Mouse (Mus musculus): ENCODE data around the gene Cd36.
"Not testable (repeated sequence)": the region's sequence is repeated elsewhere in the genome, so short reads cannot be mapped to it uniquely, and the experiment has no call there.

Gene Cd36

GRCm38 (mm10) chr5:17888598-17888997, at the start of gene Cd36:
Cd36 (minus strand) TSS chr5:17888801.
- peak; percentile 70 for DNase-seq

- DNase-seq: no peak
These were observed 45.9 kb upstream of the Cd36 start for GRCm38 (mm10) chr5:17934501-17934900.

DNA sequence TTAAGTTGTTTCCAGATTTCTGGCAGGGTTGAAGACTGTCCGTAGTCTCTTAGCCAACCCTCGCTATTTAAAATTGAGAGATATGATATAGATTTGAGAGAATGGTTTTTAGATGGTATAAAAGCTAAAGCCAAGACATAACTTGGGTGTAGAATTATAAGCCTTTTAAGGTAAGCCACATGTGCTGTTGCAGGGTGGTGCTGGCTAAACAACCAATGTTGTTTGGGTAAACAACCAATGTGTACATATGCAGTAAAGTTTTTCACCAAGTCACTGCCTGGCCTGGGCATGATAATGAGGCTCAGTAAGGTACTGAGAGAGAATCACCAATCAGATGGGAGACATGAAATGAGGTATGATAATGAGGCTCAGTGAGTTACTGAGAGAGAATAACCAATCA, 43.0 kb upstream of the Cd36 start:
- DNase-seq: not testable (repeated sequence)

DNA sequence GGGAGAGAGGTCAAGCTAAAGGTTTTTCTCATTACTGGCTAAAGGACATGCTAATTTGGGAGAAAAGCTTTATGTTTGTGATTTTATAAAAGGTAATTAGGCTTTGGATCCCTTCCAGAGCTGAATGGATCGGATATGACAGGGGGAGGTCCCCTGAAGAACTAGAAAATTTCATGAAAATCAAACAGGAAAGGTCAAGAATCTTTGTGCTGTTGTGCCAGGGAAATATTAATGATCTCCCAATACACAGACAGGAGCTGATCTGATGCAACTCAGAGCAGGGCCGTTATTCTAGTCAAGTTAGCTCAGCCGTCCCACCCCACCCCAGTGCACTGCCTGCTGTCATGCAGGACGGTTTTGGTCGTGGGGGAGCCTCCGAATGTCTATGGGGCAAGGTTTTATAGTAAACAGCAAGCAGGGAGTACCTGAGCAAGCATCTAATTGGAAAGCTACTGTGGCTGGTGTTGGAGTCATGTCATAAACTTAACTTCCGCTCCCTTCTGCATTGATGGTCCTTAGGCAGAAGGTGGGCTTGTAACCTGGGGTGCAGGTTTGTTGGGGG, 40.5 kb upstream of the Cd36 start:
- DNase-seq: no peak

DNA sequence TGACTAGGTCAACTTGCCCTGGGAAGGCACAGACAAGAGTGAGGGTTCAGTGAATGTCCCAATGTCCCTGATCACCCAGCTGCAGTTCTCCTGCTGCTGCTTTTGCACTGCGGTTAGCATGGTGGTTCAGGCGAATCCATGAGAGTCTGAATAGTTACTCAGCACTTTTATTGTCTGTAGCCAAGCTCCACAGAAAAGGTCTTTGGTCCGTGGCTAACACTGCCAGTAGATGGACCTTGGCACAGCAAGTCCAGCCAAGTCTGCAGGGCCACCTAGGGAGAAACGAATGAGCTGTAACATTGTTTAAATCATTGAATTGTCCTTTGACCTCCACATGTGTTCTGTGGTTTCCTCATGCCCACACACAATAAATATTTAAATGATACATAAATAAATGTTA, 39.9 kb upstream of the Cd36 start:
- DNase-seq: peak; percentile 12

DNA sequence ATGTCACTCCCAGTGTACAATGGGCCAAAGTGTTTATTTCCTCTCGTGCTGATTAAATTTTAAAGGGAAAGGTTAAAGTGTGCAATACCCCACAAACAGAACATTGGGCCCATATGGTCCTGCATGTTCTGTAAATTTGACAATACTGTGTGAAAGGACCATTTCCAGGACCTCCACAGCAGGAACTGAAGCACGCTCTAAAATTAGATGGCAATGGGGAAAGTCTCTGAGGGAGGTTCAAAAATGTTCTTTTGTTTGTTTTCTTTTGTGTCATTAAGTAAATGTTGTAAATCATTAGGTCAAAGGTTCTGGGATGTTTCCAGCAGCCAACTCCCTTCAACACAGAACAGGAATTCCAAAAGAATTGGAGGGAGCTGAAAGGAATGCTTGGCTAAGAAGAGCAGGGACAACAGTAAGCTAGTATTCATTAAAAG, 35.5 kb upstream of the Cd36 start:
- DNase-seq: peak; percentile 77

DNA sequence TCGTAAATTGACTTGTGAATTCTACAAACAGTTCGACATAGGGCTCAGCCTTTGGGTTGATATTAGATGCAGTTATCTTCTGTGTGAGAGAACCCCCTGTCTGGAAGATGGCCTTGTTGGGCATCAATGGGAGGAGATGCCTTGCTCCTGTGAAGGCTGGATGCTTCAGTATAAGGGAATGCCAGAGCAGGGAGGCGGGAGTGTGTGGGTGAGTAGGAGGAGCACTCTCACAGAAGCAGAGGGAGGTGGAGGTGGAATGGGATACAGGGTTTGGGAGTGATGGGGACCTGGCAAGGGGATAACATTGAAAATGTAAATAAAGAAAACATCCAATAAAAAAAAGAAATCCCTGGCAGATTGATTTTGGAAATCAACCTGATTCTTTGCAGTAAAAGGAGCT, 35.0 kb upstream of the Cd36 start:
- peak; percentile 28 for DNase-seq

DNA sequence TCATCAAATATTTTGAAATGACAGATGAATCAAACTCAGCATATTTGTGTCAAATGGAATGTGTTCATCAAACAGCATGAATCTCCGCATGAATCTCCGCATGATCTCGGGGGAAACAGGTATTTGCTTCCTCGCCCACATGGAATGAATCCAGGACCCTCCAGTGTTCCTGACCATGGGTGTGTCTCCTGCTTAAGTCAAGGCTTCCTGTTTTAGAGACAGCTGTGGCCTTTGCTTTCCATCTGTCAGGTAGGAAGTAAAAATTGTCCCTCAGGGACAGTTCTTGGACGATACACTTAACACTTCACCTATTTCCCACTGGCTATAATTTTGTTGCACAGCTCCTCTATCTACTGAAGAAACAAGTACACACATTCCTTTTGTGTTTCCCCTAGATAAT, 30.4 kb upstream of the Cd36 start:
- DNase-seq: no peak

- DNase-seq: no peak
These were observed 16.2 kb upstream of the Cd36 start for GRCm38 (mm10) chr5:17904766-17905165.

- no peak for DNase-seq
These were observed 10.3 kb upstream of the Cd36 start for GRCm38 (mm10) chr5:17898948-17899347.

DNA sequence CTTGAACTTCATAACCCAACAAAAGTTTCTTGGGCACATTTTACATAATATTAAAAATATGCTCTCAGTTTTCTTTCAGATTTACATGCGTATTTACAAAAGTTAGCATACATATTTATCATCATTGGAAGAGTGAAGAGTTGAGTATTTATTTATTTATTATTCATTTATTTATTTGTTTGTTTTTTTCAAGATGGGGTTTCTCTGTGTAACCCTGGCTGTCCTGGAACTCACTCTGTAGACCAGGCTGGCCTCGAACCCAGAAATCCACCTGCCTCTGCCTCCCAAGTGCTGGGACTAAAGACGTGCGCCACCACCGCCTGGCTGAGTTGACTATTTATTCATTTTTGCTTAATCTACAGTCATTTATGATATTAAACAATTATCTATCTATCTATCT, 9.0 kb upstream of the Cd36 start:
- not testable (repeated sequence) for DNase-seq

GRCm38 (mm10) chr5:17893577-17894172, 5.1 kb upstream of the Cd36 start:
- DNase-seq: no peak

DNA sequence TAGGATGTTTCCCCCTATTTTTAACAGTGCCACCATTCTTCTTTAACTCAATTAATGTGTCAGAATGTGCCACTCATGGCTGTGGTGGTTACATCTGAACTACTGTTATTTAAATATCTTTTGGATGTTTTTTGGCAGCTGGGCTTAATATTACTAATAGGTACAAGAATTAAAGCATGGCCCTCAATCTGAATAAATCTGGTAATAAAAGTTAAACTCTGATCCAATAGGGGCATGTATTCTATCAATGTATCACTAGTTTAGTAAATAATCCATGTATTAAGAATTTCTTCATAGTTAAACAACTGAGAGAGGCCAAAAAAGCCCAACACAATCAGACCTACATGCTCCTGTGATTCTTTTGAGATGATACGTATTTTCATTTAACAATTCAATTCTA, 690 bp upstream of the Cd36 start:
- DNase-seq: no peak

DNA sequence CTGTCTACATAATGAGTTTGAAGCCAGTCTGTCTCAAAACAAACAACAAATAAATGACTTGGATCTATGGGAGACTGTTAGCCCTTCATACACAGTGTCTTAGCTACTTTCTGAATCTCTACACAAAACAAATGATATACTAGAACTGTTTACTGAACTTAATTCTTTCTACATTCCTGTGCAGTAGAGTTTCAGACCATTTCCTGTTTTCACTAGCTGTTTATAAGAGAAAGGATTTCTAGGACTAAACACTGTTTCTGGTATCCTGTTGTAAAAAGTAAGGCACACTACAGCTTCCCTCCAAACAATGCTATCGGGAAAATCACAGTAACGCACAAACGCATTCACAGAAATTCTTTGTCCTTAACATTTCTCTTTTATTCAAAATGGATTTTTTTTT, 2.2 kb downstream of the Cd36 start:
- no peak for DNase-seq

- no peak for DNase-seq
These were observed 5.2 kb downstream of the Cd36 start for GRCm38 (mm10) chr5:17883357-17883875.

- no peak for DNase-seq
These were observed 7.1 kb downstream of the Cd36 start for GRCm38 (mm10) chr5:17881542-17881896.

DNA sequence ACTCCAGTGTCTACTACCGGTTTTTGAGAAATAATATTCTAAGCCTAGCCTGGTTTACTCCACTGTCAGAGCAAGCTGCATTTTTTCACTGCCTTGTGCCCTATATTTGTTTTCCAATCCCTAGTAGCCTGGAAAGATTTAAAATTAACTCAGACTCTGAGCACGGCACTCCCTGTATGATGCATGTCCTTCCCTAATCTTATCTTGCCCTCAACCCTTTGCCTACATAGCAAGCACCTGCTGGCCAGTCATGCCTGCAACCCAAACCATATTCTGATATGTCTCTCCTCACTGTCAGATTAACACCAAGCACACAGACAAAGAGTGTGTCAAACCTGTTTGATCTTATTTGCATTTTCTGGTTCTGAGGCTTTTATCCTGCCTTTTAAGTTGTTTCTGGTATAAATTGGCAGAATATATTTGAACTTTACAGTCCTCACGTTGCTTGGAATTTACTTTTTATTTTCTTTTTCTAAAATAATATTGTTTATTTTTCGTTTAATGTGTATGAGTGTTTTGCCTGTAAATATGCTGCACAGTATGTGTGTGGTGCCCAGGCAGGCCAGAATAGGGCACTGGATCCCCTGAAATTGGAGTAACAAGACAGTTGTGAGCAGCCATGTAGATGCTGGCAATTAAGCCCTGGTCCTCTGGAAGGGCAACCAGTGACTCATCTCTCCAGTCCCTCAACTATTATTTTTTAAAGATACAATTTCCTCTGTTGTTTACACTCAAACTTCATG, 7.6 kb downstream of the Cd36 start:
- no peak for DNase-seq

GRCm38 (mm10) chr5:17879924-17880323, 8.7 kb downstream of the Cd36 start:
- no peak for DNase-seq

GRCm38 (mm10) chr5:17877044-17877443, 11.6 kb downstream of the Cd36 start:
- no peak for DNase-seq

- peak; percentile 77 for DNase-seq
These were observed 12.0 kb downstream of the Cd36 start for GRCm38 (mm10) chr5:17876637-17877036.

- DNase-seq: no peak
These were observed 14.3 kb downstream of the Cd36 start for GRCm38 (mm10) chr5:17874335-17874734.

DNA sequence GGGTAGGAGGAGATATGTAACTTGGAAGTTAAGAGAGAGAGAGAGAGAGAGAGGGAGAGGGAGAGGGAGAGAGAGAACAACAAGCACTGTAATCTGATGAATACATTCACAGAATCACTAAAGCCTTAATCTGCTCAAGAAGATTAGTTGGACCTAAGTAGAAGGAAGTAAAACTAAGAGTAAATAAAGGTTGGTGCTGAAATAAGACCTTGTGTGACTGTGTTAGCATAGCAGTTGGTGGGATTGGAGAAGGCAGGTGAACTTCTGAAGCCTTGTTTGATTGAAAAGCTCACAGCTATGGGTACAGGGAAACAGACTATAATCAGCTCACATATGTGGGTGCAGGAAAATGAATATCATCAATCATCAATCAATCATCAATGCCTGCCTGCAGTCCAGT, 23.2 kb downstream of the Cd36 start:
- DNase-seq: no peak

DNA sequence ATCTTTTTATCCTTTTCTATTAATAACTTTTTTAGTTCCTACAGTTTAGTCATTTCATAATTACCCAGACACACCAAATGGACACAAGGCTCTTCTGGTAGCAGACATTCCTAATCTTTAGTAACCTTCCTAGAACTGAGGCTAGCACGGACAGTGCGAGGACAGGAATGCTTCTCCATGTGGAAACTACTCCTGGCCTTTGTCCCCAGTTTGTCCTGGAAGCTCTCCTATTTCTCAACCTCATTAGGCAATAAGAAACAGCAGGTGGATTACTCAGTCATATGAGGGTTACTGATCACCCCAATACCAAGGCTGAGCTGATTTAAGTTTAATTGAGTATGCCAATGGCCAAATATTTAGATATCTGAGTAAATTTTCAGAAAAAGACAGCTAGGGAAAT, 25.5 kb downstream of the Cd36 start:
- DNase-seq: no peak

DNA sequence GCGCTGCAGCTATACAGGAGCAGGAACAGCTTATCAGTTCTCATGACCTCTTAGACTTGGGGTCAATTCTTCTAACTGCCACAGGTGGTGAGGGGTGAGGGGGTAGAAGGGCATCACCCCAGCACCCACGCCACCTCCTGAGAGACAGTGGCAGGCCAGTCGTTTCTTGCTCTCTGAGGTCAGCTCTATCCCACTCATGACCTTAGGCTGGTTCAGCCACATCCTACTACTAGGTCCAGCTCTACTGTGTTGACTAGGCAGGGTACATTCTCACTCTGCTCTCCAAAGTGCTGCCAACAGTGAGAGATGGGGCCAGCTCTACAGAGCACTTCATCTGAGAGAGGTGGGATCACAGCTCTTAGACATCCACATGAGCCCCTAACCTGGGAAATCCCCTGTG, 30.2 kb downstream of the Cd36 start:
- DNase-seq: no peak

Measured in lung, postnatal 10 days (tissue).